Mouse (Mus musculus): ENCODE measurements around the gene Rps5.

DNA sequence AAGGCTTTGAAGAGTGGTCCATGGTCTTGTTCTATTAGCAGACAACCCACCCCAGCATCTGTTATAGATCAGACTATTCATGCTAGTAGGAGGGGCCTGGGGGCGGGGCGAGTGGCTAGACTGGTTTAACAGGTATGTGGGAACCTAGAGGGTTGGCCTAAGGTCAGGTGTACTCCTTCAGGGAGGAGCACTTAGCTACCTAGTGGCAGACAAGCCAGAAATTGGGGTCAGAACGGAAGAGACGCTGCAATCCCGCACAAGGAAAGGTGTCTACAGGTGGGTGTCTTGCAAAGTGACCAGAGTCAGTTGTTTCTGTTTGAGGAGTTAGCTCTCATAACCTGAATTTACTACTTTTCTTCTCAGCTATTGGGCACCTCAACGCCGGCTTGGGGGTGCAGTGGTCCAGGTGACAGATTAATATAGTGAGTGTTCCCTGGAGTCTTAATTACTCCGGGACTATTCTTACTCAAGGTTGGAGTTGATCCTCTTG, 5.1 kb downstream of the Rps5 start, which contains the start of gene Rnf225:
- TF ChIP-seq CTCF (IDR thresholded peaks at IDR 0.05) (no peak), EP300 (IDR thresholded peaks at IDR 0.05) (0 out of 2 replicates have a peak, but pooled peaks have one; percentile 40)

Data from lung, postnatal 0 days (tissue).